In the genomic region with DNA sequence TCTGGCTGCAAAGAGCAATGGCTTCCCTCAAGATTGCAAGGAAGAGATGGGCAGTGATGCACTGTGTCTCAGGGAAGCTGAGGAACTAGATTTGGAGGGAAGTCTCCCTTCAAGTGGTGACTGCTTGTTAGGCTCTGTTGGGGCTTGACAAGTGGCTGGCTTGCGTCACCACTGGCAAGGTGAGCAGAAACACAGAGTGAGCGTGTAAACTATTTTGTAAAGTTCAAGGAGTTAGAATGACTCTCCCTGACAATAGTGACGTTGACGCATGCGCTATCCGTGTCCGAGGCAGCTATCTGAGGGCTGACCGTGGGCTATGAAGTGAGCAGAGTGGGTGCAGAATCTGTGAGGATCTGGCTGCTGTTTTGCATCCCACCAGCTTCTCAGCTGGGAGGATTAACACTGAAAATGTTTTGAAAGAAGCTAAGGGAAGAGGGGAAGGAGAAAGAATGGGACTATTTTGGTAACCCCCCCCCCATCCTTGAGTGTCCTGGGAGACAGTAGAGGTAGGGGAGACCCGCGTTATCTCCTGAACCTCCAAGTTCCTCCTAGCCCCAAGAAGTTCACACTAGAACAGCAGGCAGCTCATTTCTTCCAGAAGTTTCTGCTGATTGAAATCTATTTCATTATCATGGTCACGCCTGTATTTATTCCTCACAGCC, we compare ENCODE assay signal across 15 mouse cellular contexts. TPM values are rescaled to one million over a fixed set of nuclear protein-coding genes. Genes with fewer than 3 reads are reported as not detected.
DNase-seq lines count a peak whose midpoint lies in the region; ATAC-seq and TF ChIP-seq lines count a peak whose summit lies in the region.
"Had no signal": no experiment of that assay in that cellular context is flagged by ENCODE, and none has a peak within 500 bp of the region (broad histone marks: within the 10 kb centered on the region; RNA-seq: fewer than 3 reads in every experiment).

No protein-coding gene starts in this region.

- DNase-seq in heart, adult 8-10 months (ENCODE audit: low spot score) = peak; percentile 4
- DNase-seq in heart, postnatal 10 days = no peak
- DNase-seq in midbrain, embryonic 11.5 days (ENCODE audit: low spot score, missing footprints) = peak; percentile 76
- DNase-seq in limb, embryonic 14.5 days (ENCODE audit: low spot score) = no peak
- DNase-seq in right cerebral cortex, adult 18-20 months = no peak
- DNase-seq in layer of hippocampus, adult 18-20 months (ENCODE audit: low spot score in 2 of 2) = no peak
- DNase-seq: adrenal gland, postnatal 10 days; cerebellum, adult 2 months; retina, postnatal 1 day had no signal

- H3K9ac ChIP-seq in midbrain, embryonic 11.5 days (ENCODE audit: low read length) = no peak overlapping the region
- no peak overlapping the region for H3K9ac ChIP-seq in midbrain, embryonic 13.5 days (replicated peaks)
- H3K9ac ChIP-seq in limb, embryonic 14.5 days (ENCODE audit: low read depth, low read length, severe bottlenecking) = no peak overlapping the region
- no peak overlapping the region for H3K9ac ChIP-seq in stomach, embryonic 15.5 days
- H3K9ac ChIP-seq: liver, embryonic 14.5 days had no signal

- no peaks in the 10 kb centered on the region for H3K27me3 ChIP-seq in midbrain, embryonic 11.5 days (ENCODE audit: control insufficient read depth, insufficient read depth, low read length)
- H3K27me3 ChIP-seq in midbrain, embryonic 13.5 days = no peaks in the 10 kb centered on the region
- no peaks in the 10 kb centered on the region for H3K27me3 ChIP-seq in limb, embryonic 14.5 days (ENCODE audit: control insufficient read depth, insufficient read depth, low read length)
- no peaks in the 10 kb centered on the region for H3K27me3 ChIP-seq in stomach, embryonic 15.5 days (replicated peaks)

- no peak overlapping the region for H3K4me2 ChIP-seq in midbrain, embryonic 11.5 days
- no peak overlapping the region for H3K4me2 ChIP-seq in midbrain, embryonic 13.5 days (replicated peaks)
- H3K4me2 ChIP-seq in limb, embryonic 14.5 days (replicated peaks; ENCODE audit: low read depth, low read length, severe bottlenecking) = 0 out of 2 replicates have a peak overlapping the region, but pooled peaks have one; percentile 1
- peak overlapping the region; percentile 17 for H3K4me2 ChIP-seq in stomach, embryonic 15.5 days

- intact Hi-C loops in heart, postnatal 10 days (cut with DNase I) = loop anchor here (2.0 kb wide), 1 partner anchor 15 kb away; no protein-coding TSS in a partner anchor

- H3K4me1 ChIP-seq in midbrain, embryonic 11.5 days (ENCODE audit: control insufficient read depth, insufficient read depth, low read length) = no peaks in the 10 kb centered on the region
- peaks cover 4% of the 10 kb centered on the region; the same call in 1 of the 2 replicates for H3K4me1 ChIP-seq in midbrain, embryonic 13.5 days (replicated peaks)
- H3K4me1 ChIP-seq in limb, embryonic 14.5 days (ENCODE audit: control insufficient read depth, insufficient read depth, low read length) = peaks cover 8% of the 10 kb centered on the region; the same call in 1 of the 2 replicates
- H3K4me1 ChIP-seq in stomach, embryonic 15.5 days = peaks cover 6% of the 10 kb centered on the region; the same call in 1 of the 2 replicates

- H3K9me3 ChIP-seq in midbrain, embryonic 11.5 days (ENCODE audit: control insufficient read depth, low read length) = no peaks in the 10 kb centered on the region
- H3K9me3 ChIP-seq in midbrain, embryonic 13.5 days = no peaks in the 10 kb centered on the region
- no peaks in the 10 kb centered on the region for H3K9me3 ChIP-seq in limb, embryonic 14.5 days (ENCODE audit: control insufficient read depth, low read length)
- no peaks in the 10 kb centered on the region for H3K9me3 ChIP-seq in stomach, embryonic 15.5 days

- 89% methylated on average over 11 of the region's 11 CpGs for WGBS in midbrain, embryonic 11.5 days
- WGBS in midbrain, embryonic 13.5 days = 89% methylated on average over 11 of the region's 11 CpGs
- 57% methylated on average over 11 of the region's 11 CpGs for WGBS in limb, embryonic 14.5 days
- 41% methylated on average over 11 of the region's 11 CpGs for WGBS in stomach, embryonic 15.5 days

- H3K36me3 ChIP-seq in midbrain, embryonic 11.5 days (ENCODE audit: control insufficient read depth, insufficient read depth, low read length) = no peaks in the 10 kb centered on the region
- no peaks in the 10 kb centered on the region for H3K36me3 ChIP-seq in midbrain, embryonic 13.5 days
- no peaks in the 10 kb centered on the region; the same call in 1 of the 2 replicates for H3K36me3 ChIP-seq in limb, embryonic 14.5 days (ENCODE audit: control insufficient read depth, insufficient read depth, low read length)
- peaks cover 6% of the 10 kb centered on the region; the same call in 1 of the 2 replicates for H3K36me3 ChIP-seq in stomach, embryonic 15.5 days

- no peak for TF ChIP-seq POLR2A in limb, embryonic 14.5 days (IDR thresholded peaks at IDR 0.05; ENCODE audit: borderline replicate concordance, extremely low read depth, insufficient read depth, insufficient read length)

- ATAC-seq in midbrain, embryonic 11.5 days (ENCODE audit: low FRiP score) = no peak
- ATAC-seq in midbrain, embryonic 13.5 days = no peak
- ATAC-seq in limb, embryonic 14.5 days (ENCODE audit: low FRiP score, low read depth) = no peak
- ATAC-seq in stomach, embryonic 15.5 days (ENCODE audit: insufficient read depth, low FRiP score, low read depth) = no peak; the same call in 1 of the 2 replicates

- H3K27ac ChIP-seq in midbrain, embryonic 11.5 days (ENCODE audit: low read depth, low read length) = no peak overlapping the region
- H3K27ac ChIP-seq in midbrain, embryonic 13.5 days = no peak overlapping the region
- 0 out of 2 replicates have a peak overlapping the region, but pooled peaks have one; percentile 29 for H3K27ac ChIP-seq in limb, embryonic 14.5 days (replicated peaks; ENCODE audit: low read depth, low read length)
- H3K27ac ChIP-seq in stomach, embryonic 15.5 days = peak overlapping the region; percentile 86
- H3K27ac ChIP-seq: liver, embryonic 14.5 days had no signal

- H3K4me3 ChIP-seq in midbrain, embryonic 11.5 days (ENCODE audit: low read depth, low read length) = no peak overlapping the region
- no peak overlapping the region for H3K4me3 ChIP-seq in midbrain, embryonic 13.5 days (replicated peaks)
- H3K4me3 ChIP-seq in limb, embryonic 14.5 days (replicated peaks; ENCODE audit: low read length) = no peak overlapping the region
- no peak overlapping the region for H3K4me3 ChIP-seq in stomach, embryonic 15.5 days (replicated peaks)
- H3K4me3 ChIP-seq: myocyte had no signal

RNA-seq across cellular contexts. Expression of a gene that starts 18.0 kb away (rescaled TPM):
- total RNA-seq in heart, adult 8-10 months (2022) = 100 to 1,000 TPM; 165 to 223 (median 203) TPM
- 100 to 1,000 TPM; 372 to 394 TPM for total RNA-seq in heart, postnatal 10 days (2021)
- 49.8 and 58.3 TPM in 2 replicates for polyA plus RNA-seq in midbrain, embryonic 11.5 days (2014; fragmentation: Nextera tagmentation; extraction: Ambion mirVana)
- 72.8 and 84.5 TPM in 2 replicates for polyA plus RNA-seq in midbrain, embryonic 13.5 days (2015; fragmentation: Nextera tagmentation; extraction: Ambion mirVana)
- polyA plus RNA-seq in limb, embryonic 14.5 days (2012; rRNA removed) = 47.7 and 68.4 TPM in 2 replicates
- polyA plus RNA-seq in limb, embryonic 14.5 days (2014; fragmentation: Nextera tagmentation; extraction: Ambion mirVana) = 63.9 and 67.8 TPM in 2 replicates
- 274 and 291 TPM in 2 replicates for polyA plus RNA-seq in stomach, embryonic 15.5 days (2015; fragmentation: Nextera tagmentation; extraction: Ambion mirVana)
- total RNA-seq in layer of hippocampus, adult 18-20 months (2021) = 1,000 to 10,000 TPM; 1,467 to 1,533 TPM
- polyA plus RNA-seq: C2C12 had no signal

RNA-seq across cellular contexts. Expression of a gene that starts 18.1 kb away (rescaled TPM):
- total RNA-seq in heart, adult 8-10 months (2022) = not detected
- not detected for total RNA-seq in heart, postnatal 10 days (2021)
- 0.29 TPM in 1 of 2 replicates, not detected in the other for polyA plus RNA-seq in midbrain, embryonic 11.5 days (2014; fragmentation: Nextera tagmentation; extraction: Ambion mirVana)
- not detected in 2 replicates for polyA plus RNA-seq in midbrain, embryonic 13.5 days (2015; fragmentation: Nextera tagmentation; extraction: Ambion mirVana)
- not detected in 2 replicates for polyA plus RNA-seq in limb, embryonic 14.5 days (2012; rRNA removed)
- not detected in 2 replicates for polyA plus RNA-seq in limb, embryonic 14.5 days (2014; fragmentation: Nextera tagmentation; extraction: Ambion mirVana)
- not detected in 2 replicates for polyA plus RNA-seq in stomach, embryonic 15.5 days (2015; fragmentation: Nextera tagmentation; extraction: Ambion mirVana)
- not detected for total RNA-seq in layer of hippocampus, adult 18-20 months (2021)
- total RNA-seq: adrenal gland, postnatal 10 days; gastrocnemius, postnatal 14 days had no signal
- polyA plus RNA-seq: C2C12; cerebellum, adult 2 months; liver, embryonic 14.5 days; myocyte had no signal

RNA-seq across cellular contexts. Expression of a gene that starts 49.4 kb away (rescaled TPM):
- total RNA-seq in heart, adult 8-10 months (2022) = 10 to 100 TPM; 53.8 to 58.9 (median 56.7) TPM
- total RNA-seq in heart, postnatal 10 days (2021) = 10 to 100 TPM; 45.8 to 46.6 TPM
- 61.8 and 64.7 TPM in 2 replicates for polyA plus RNA-seq in midbrain, embryonic 11.5 days (2014; fragmentation: Nextera tagmentation; extraction: Ambion mirVana)
- polyA plus RNA-seq in midbrain, embryonic 13.5 days (2015; fragmentation: Nextera tagmentation; extraction: Ambion mirVana) = 54.8 and 58.2 TPM in 2 replicates
- polyA plus RNA-seq in limb, embryonic 14.5 days (2012; rRNA removed) = 42.8 and 48.0 TPM in 2 replicates
- 58.6 and 59.9 TPM in 2 replicates for polyA plus RNA-seq in limb, embryonic 14.5 days (2014; fragmentation: Nextera tagmentation; extraction: Ambion mirVana)
- 62.8 and 64.6 TPM in 2 replicates for polyA plus RNA-seq in stomach, embryonic 15.5 days (2015; fragmentation: Nextera tagmentation; extraction: Ambion mirVana)
- 10 to 100 TPM; 76.8 to 77.4 TPM for total RNA-seq in layer of hippocampus, adult 18-20 months (2021)

Comparison
In these comparisons a context has a peak if more than half of its experiments do, and no peak if none do; other contexts are left out.
1. DNase-seq: peak in heart, adult 8-10 months (single experiment) and midbrain, embryonic 11.5 days (single experiment); none in heart, postnatal 10 days (0 of 2), limb, embryonic 14.5 days (single experiment), right cerebral cortex, adult 18-20 months (single experiment) and layer of hippocampus, adult 18-20 months (0 of 2).
2. H3K27ac ChIP-seq: peak in limb, embryonic 14.5 days (single experiment) and stomach, embryonic 15.5 days (single experiment); none in midbrain, embryonic 11.5 days (single experiment) and midbrain, embryonic 13.5 days (single experiment).
3. H3K4me2 ChIP-seq: peak in limb, embryonic 14.5 days (single experiment) and stomach, embryonic 15.5 days (single experiment); none in midbrain, embryonic 11.5 days (single experiment) and midbrain, embryonic 13.5 days (single experiment).